Mouse (Mus musculus): Measurements from ENCODE around the gene Gp1ba. TPM values are rescaled to one million over a fixed set of nuclear protein-coding genes. Genes with fewer than 3 reads are reported as not detected.

The Gp1ba gene
- total and polyA plus RNA-seq, 3 experiments = 0.25 to 0.84 TPM; not detected in 1

DNA sequence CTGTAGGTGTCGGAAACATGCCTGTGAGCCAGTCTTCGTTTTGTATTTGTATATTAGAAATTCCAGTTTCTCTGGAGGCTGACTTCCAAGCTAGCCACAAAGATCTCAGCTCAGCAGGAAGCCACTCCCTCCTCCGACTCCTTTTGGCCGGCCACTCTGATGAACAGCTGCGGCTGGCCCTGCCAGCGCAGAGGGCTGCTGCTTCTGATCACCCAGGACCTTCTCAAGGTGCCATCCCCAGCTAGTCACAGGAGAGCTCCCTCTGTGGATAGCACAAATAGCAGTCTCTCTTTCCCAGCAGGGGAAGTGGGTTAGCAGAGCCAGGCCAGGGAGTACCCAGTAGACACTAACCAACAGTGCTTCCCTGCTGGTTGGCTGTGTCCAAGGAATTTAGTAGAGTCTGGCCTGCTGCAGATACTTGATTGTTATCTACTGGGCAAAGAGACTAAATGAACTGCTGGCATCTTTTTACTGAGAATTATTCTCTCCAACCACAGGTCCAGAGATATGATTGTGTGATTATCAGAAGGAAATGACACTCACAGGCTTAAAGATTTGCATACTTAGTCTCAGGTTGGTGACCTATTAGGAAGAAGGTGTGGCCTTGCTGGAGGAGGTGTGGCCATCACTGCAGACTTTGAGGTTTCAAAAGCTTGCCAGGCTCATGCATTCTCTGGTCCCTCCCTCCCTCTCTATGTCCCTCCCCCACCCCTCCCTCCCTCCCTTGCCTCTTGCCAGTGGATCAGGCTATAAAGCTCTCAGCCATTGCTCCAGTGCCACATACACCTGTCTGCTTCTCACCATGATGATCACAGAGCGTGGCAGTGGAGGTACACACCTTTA lies 16.7 kb upstream of the Gp1ba start:
- no peak overlapping the region for H3K9ac ChIP-seq (ENCODE audit: insufficient read depth, low read depth)
- H3K4me2 ChIP-seq (ENCODE audit: insufficient read depth, low read depth, poor library complexity, severe bottlenecking) = no peak overlapping the region
- TF ChIP-seq ETS1 (conservative IDR thresholded peaks at IDR 0.05; ENCODE audit: low read depth, low read length) (no peak), ZMIZ1 (IDR thresholded peaks at IDR 0.05; ENCODE audit: low read depth, low read length) (no peak), CTCF (conservative IDR thresholded peaks at IDR 0.05 in 1 of 2, IDR thresholded peaks at IDR 0.05 in 1 of 2; ENCODE audit: low read depth in 2 of 2, low read length in 2 of 2) (peak in 1 of 2 experiments; percentile 0; a peak in 1 of 4 replicates), USF2 (conservative IDR thresholded peaks at IDR 0.05; ENCODE audit: low read depth, low read length) (no peak), TBP (conservative IDR thresholded peaks at IDR 0.05; ENCODE audit: low read depth, low read length) (no peak), EP300 (IDR thresholded peaks at IDR 0.05; ENCODE audit: low read length) (0 out of 2 replicates have a peak, but pooled peaks have one; percentile 25), KAT2A (IDR thresholded peaks at IDR 0.05; ENCODE audit: insufficient replicate concordance, low read length) (no peak), MAX (IDR thresholded peaks at IDR 0.05; ENCODE audit: low read length) (0 out of 2 replicates have a peak, but pooled peaks have one; percentile 14), SIN3A (IDR thresholded peaks at IDR 0.05; ENCODE audit: low read length) (no peak), HCFC1 (IDR thresholded peaks at IDR 0.05; ENCODE audit: low read depth, low read length) (no peak), RAD21 (IDR thresholded peaks at IDR 0.05; ENCODE audit: low read depth, low read length) (no peak), MYC (IDR thresholded peaks at IDR 0.05; ENCODE audit: low read depth, low read length) (no peak), ZC3H11A (IDR thresholded peaks at IDR 0.05; ENCODE audit: low read depth, low read length) (no peak), BHLHE40 (IDR thresholded peaks at IDR 0.05; ENCODE audit: low read depth, low read length) (no peak), CHD1 (IDR thresholded peaks at IDR 0.05; ENCODE audit: low read depth, low read length) (no peak), ELF1 (IDR thresholded peaks at IDR 0.05; ENCODE audit: low read depth, low read length) (no peak), MAZ (IDR thresholded peaks at IDR 0.05; ENCODE audit: low read depth, low read length) (no peak), JUN (IDR thresholded peaks at IDR 0.05; ENCODE audit: insufficient read depth, low read depth, low read length) (no peak), RCOR1 (conservative IDR thresholded peaks at IDR 0.05; ENCODE audit: low read depth, low read length) (no peak)
- no peaks in the 10 kb centered on the region for H3K9me3 ChIP-seq (replicated peaks; ENCODE audit: low read length)
- DNase-seq (ENCODE audit: extremely low read depth) = peak; percentile 84
- H3K27ac ChIP-seq (ENCODE audit: insufficient read depth, low read depth) = no peak overlapping the region
- dilution Hi-C loops (cut with MboI; ENCODE audit: extremely low pct_ligation_motif_present, extremely low pct_unique_long_range_greater_than_20kb, low sequenced_read_pairs) (no loop called here), in situ Hi-C loops (cut with MboI; ENCODE audit: low pct_ligation_motif_present, low pct_unique_long_range_greater_than_20kb, low sequenced_read_pairs) (loop anchor here (25.0 kb wide), 1 partner anchor 385 kb away; the partner anchor contains the start of genes 0610010K14Rik, Bcl6b, Gm21988 and Rnasek)
- no peaks in the 10 kb centered on the region for H3K79me2 ChIP-seq (replicated peaks; ENCODE audit: control insufficient read depth, extremely low read depth, insufficient read depth, poor library complexity, severe bottlenecking)
- peaks cover 0 to 16% of the 10 kb centered on the region in 2 experiments; a peak in 2 of 4 replicates for H3K4me1 ChIP-seq (ENCODE audit: control insufficient read depth in 1 of 2, insufficient read depth in 2 of 2)
- no peak overlapping the region for H3K4me3 ChIP-seq (replicated peaks in 1 of 3; ENCODE audit: low read depth in 2 of 3, low read length in 2 of 3, poor library complexity in 1 of 3)
- no peaks in the 10 kb centered on the region for H3K27me3 ChIP-seq (replicated peaks)
- no peaks in the 10 kb centered on the region for H3K36me3 ChIP-seq (replicated peaks in 1 of 2; ENCODE audit: control insufficient read depth in 1 of 2, insufficient read depth in 1 of 2, low read length in 1 of 2)

Measured in CH12.LX (cell line).